Mouse (Mus musculus) embryo, embryonic 9.5 days (tissue): ENCODE measurements around the gene Tbc1d10b.
"Not testable (repeated sequence)": the region's sequence is repeated elsewhere in the genome, so short reads cannot be mapped to it uniquely, and the experiment has no call there.

Experiments used
- DNase-seq: peaks from one replicate; pipeline ENCODE4 v3.0.0-alpha.2; 2017; ENCODE audit errors: extremely low spot score

The Tbc1d10b gene

GRCm38 (mm10) chr7:127207374-127208294 is 634 bp downstream of the Tbc1d10b start:
- DNase-seq: peak; percentile 29

DNA sequence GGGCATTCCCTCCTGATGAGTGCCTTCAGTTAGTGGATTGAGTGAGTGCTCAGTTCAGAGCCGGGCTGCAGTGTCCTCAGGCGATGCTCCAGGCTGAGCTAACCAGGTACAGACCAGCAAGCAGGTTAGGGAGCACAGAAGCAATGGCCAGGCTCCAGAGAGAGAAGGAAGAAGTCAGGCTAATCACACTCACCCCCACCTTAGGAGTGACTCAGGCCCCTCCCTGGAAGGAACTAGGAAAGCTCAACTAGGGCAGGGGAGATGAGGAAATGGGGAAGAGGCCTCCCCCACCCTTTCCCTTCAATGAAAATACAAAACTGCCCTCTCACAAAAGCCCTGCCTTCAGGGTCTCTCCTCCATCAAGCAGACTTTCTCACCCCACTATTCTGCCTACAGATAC is 1.7 kb downstream of the Tbc1d10b start:
- DNase-seq: no peak

DNA sequence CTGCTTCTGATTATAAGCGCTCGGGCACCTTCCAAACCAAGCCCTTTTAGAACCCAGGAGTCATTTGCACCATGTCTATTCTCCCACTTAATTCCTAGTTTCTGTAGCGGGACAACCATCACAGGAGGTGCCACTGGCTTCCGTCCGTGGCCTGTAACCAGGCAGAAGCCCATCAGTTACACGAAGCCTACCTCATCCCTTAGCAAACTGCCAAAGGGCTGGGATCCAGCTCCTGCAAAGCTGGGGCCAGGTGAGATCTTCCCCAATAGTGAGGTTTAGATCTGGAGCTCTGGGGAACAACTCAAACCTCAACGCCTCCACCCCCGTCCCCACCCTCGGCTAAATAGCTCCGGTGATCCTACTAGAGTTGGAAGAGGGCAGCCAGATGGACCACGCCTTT is 11.8 kb downstream of the Tbc1d10b start:
- DNase-seq: no peak

DNA sequence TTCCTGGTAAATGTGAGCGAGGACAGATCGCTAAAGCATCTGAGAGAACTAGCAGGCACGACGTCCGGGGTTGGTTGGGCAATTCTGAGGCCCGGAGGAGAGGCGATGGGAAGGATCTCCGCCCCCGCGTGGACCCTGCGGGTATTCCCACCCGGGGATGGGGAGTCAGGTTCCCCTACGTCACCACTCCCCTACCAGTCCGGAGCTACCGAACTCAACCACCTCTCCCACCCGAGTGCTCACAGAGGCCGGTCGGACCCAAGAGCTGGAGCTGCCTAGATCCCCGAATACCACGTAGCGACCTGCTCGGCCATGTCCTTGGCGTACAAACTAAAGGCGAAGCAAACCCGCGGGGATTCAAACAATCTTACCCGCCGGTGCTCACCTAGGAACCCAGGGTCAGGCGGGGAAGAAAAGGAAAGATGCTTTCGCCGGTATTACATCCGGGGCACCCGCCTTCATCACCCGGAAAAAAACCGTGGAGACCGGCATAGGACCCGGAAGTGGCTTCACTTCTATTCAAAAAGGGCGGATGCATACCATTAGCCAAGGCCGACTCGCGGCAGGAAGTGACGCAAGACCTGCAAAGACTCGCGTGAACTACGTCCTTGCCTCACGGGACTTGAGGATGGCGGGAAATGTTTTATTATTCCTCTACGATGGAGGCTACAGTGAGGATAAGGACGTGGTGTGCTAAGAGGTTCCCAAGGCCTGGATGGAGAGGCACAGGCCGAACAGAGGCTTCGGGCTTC is 12.5 kb downstream of the Tbc1d10b start, which contains the start of gene Cd2bp2:
Gene Cd2bp2 (minus strand): TSS at position 507 of the 752 bp plus-strand sequence.
- peak; percentile 97 for DNase-seq

DNA sequence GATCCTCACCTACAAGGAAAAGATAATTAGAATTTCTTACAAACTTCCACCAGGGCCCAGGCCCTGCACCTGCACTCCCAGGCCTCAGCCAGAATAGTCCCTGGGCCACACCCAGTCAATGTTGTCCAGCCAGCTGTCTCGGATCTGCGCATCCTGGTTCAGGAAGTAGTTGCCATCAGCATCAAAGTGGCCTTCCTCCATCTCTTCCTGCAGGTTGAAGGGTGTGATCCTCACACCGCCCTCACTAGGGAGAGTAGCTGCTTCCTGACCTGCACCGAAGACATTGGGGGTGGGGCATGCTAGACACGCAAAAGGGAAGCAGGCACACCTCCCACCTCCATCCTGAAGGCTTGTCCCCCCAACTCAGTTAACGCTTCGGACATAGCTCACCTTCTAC is 13.6 kb downstream of the Tbc1d10b start:
- DNase-seq: no peak

DNA sequence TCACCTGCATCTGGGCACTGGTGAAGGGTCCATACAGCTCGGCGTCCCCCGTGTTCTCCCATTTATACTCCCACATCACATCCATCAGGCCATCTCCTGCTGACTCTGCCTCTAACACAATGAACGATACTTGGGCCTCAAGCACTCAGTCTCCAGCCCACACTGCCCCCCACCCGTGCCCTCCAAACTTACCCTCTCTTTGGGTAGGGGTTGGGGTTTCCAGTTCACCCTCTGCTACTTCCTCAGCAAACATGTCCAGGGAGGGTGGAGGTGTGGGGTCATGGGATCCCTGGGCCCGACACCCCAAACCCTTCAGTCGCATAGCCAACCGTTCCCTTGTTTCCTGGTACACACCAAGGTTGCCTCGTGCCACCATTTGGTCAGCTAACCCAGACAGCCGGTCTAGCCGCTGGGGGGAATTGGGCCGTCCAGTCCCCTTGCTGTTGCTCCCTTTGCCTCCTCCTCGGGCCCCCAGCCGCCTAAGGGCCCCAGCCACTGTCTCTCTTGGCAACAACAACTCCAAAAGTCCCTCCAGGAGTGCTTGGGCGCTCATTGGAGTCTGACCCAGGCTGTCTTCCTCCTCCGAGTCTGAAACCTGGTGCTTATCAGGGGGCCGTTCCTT is 14.1 kb downstream of the Tbc1d10b start:
- DNase-seq: no peak

GRCm38 (mm10) chr7:127192989-127193388 is 15.3 kb downstream of the Tbc1d10b start:
- DNase-seq: no peak

GRCm38 (mm10) chr7:127190672-127191071 is 17.6 kb downstream of the Tbc1d10b start:
- no peak for DNase-seq

DNA sequence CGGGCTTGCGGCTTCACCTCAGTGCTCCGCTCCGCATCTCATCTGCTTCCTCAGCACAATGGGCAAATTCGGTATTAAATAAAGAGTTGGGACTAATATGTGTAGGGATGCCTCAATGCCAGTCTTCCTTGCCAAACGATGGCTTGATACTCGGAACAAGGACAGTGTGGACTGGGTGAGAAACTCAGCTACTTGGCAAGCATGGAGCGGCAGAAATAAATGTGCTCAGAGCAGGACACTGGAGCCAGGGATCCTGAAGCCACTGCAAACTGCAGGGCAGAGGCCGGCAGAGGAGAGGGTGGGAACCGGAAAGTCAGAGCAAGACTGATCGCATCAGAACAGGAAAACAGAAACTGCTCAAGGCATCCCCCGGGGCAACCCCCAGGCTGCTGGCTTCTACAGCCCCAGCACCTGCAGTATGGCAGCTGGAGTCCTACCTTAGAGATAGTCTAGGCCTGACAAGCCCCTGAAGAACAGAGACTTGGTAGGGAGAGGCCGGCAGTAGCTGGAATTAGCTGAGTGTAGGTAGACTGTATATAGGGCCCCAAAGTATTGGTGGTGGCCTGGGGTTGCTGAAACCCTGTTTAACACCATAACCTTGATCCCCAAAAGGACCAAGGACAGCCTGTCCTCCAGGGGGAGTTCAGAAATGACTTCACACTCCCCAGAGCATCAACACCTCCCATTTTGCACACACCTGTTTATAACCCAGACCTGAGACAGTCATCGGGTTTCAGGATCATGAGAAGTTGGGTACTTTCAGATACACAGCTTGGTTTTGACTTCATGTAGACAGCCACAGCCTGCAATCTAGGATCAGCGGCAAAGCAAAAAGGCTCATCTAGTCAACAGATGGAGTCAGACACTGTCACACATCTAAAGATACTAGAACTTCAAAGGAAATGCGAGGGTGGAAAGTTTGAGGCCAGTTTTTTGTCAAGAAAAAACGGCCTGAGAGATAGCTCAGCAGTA is 19.7 kb downstream of the Tbc1d10b start:
- DNase-seq: no peak

DNA sequence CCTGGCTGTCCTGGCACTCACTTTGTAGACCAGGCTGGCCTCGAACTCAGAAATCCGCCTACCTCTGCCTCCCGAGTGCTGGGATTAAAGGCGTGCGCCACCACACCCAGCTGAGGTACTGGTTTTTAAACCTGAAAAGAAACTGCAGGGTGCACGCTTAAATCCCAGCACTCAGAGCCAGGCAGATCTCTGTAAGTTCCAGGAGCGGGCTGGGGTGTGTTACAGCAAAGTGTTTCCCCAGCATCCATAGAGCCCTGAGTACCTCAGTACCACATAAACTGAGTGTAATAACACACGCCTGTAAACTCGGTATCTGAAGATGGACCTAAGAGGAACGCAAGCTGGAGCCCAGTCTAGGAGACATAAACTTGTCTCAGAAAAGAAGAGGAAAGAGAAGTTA is 20.9 kb downstream of the Tbc1d10b start:
- no peak for DNase-seq

DNA sequence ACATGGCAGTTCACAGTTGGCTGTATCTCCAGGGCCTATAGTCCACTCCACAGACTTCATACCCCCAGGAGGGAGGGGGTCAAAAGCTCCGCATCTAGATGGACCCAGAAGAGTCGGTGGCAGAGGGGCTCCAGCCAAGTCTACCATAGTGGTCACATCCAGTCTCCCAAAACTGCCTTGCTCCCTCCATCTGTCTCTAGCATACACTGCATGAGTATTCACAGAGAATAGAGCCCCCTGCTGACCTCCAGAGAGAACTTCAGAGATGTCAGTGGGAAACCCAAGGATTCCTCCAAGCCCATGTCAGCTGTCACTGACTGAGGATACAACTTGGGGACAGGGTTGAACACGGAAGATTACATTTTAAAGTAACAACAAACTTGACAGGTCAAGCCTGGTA is 22.7 kb downstream of the Tbc1d10b start:
- no peak for DNase-seq

DNA sequence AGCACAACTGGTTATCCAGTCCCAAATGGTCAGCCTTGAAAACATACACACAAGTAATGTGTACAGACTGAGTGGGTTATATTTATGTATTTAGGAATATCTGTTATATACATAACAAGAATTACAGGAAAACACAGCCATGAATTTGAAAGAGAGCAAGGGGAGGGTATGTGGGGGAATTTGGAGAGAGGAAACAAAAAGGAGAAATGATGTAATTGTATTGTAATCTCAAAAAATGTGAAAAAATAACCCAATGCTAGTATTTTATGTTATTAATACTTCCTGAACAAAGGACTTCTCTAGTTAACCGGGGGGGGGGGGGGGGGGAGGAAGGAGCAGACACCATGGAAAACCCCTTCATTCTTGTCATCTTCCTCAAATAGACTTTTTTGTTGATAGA is 23.5 kb downstream of the Tbc1d10b start:
- no peak for DNase-seq

DNA sequence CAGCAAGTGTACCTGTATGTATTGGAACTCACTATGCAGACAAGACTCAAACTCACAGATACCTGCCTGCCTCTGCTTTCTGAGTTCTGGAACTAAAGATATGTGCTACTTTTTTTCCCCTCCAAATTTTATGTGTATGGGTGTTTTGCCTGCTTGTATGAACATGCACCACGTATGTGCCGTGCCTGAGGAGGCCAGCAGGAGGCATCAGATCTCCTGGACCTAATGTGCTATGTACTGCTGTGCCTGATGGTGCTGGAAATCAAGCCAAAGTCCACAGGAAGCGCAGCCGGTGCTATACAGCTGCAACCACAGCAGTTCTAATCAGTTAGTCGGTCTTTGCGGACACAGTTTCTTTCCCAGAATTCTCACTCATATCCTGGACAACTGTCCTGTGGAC is 24.4 kb downstream of the Tbc1d10b start:
- no peak for DNase-seq

DNA sequence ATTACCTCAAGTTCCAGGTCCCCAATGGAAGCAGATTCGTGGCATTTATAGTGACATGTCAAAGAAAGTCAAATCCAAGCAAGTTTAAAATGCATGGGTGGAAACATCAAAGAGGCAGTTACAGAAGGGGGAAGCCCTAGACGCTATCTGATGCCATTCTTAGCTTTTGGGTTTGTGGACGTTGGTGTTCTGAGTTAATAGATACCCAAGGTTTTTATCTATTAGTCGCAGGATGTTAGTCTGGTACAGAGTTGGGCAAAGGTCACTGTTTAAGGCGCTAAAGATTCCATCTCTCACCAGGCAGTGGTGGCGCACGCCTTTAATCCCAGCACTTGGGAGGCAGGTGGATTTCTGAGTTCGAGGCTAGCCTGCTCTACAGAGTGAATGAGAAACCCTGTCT is 24.9 kb downstream of the Tbc1d10b start:
- no peak for DNase-seq

GRCm38 (mm10) chr7:127181724-127182123 is 26.5 kb downstream of the Tbc1d10b start:
- not testable (repeated sequence) for DNase-seq

- no peak for DNase-seq
Observed at GRCm38 (mm10) chr7:127180783-127181182, 27.5 kb downstream of the Tbc1d10b start.

DNA sequence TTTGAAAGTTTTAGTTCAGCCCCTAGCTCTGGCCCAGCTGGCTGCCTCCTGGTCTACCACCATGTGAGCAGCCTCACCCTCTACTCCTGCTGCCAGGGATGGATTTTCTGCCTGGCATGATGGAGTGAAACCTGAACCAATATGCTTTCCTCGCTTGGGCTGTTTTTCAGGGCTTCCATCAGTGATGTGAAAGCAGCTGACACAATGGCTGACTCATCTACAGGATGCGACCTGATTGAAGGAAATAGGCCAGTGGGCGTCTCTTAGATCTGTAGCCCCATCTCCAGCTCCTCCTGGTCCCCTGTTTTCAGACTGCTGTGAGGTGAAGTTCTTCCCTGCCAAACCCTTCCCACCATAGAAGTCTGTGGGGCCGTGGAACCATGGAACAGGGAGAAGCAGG is 31.3 kb downstream of the Tbc1d10b start:
- no peak for DNase-seq

DNA sequence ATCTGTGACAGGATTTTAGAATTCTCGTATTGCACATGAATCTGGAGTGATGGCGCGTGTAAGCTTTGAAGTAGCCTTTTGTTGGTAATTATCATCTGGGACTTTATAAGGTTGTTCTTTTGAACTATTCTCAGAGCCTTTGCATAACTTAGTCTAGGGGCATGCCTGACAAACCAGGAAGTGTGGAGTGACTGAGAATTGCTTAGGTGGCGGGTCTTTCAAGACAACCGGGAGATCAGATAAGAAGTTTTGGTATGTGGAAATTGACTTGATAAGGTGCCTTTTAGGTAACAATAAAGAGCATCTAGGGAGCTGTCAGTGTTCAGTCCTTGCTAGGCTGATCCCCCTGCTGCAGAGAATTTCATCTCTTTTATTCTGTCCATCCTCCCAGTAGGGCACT is 41.8 kb downstream of the Tbc1d10b start:
- no peak for DNase-seq

GRCm38 (mm10) chr7:127165607-127166493 is 42.4 kb downstream of the Tbc1d10b start:
- no peak for DNase-seq

DNA sequence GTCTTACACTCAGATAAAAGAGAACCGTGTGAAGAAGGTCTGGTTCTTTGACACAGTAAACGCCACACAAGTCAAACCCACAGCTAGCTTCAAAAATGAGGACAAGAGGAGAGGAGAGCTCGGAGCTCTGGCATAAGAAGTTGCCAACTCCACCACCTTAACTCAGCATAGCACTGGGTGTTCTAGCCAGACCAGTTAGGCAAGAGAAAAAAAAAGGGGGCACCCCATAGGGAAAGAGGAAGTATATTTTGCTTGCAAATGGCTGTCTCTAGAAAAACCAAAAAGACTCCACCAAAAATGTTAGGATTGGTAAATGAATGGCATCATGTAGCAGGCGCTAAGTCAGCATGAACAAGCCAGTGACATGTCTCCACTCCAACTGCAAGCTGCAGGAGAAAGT is 44.3 kb downstream of the Tbc1d10b start:
- DNase-seq: no peak
